Mouse (Mus musculus) erythroblast, adult 5-6 weeks (primary cell): ENCODE data around the gene Tfb1m. TPM values are rescaled to one million over a fixed set of nuclear protein-coding genes. Genes with fewer than 3 reads are reported as not detected.

ENCODE experiments used
- ATAC-seq: replicated peaks from 2 replicates; pipeline ENCODE4 v1.8.0; 2016; ENCODE audit warnings: moderate number of reproducible peaks, mild to moderate bottlenecking, moderate TSS enrichment, inconsistent platforms; ENCODE audit not compliant: poor library complexity, low FRiP score, severe bottlenecking
- total RNA-seq, 2 experiments: library from RNA; stranded (forward) in 1 of 2; stranded (reverse) in 1 of 2; fragments of 150-400 nt in 1 of 2; fragments of 200-764, 138-1000 nt in 1 of 2; gene quantifications; 2 replicates each; pipeline versions ENCODE4 v1.2.3 to v1.2.4; 2015 to 2017; ENCODE audit warnings: low replicate concordance in 2 of 2

The Tfb1m gene
- total RNA-seq, 2 experiments from 2014 or later = 2.1 to 9.0 TPM

- no peak for ATAC-seq
Observed at GRCm38 (mm10) chr17:3516406-3516805, 41.2 kb downstream of the Tfb1m start.

- no peak for ATAC-seq
Observed at GRCm38 (mm10) chr17:3515851-3516250, 41.7 kb downstream of the Tfb1m start.

GRCm38 (mm10) chr17:3514316-3514715 lies 43.3 kb downstream of the Tfb1m start:
- ATAC-seq = no peak

GRCm38 (mm10) chr17:3509841-3510240 lies 47.7 kb downstream of the Tfb1m start:
- ATAC-seq = peak; percentile 84

GRCm38 (mm10) chr17:3506508-3506907 lies 51.1 kb downstream of the Tfb1m start:
- no peak for ATAC-seq

GRCm38 (mm10) chr17:3505711-3506110 lies 51.9 kb downstream of the Tfb1m start:
- no peak for ATAC-seq

- ATAC-seq = no peak
Observed at GRCm38 (mm10) chr17:3500936-3501335, 56.6 kb downstream of the Tfb1m start.

GRCm38 (mm10) chr17:3500076-3500475 lies 57.5 kb downstream of the Tfb1m start:
- no peak for ATAC-seq

- ATAC-seq = no peak
Observed at GRCm38 (mm10) chr17:3499468-3499867, 58.1 kb downstream of the Tfb1m start.

GRCm38 (mm10) chr17:3498580-3498979 lies 59.0 kb downstream of the Tfb1m start:
- ATAC-seq = no peak

- ATAC-seq = no peak
Observed at GRCm38 (mm10) chr17:3498086-3498485, 59.5 kb downstream of the Tfb1m start.

- ATAC-seq = no peak
Observed at GRCm38 (mm10) chr17:3496080-3496479, 61.5 kb downstream of the Tfb1m start.

GRCm38 (mm10) chr17:3495576-3495975 lies 62.0 kb downstream of the Tfb1m start:
- ATAC-seq = no peak

- no peak for ATAC-seq
Observed at GRCm38 (mm10) chr17:3491667-3492066, 65.9 kb downstream of the Tfb1m start.

GRCm38 (mm10) chr17:3491065-3491464 lies 66.5 kb downstream of the Tfb1m start:
- no peak for ATAC-seq

GRCm38 (mm10) chr17:3490216-3490895 lies 67.2 kb downstream of the Tfb1m start:
- no peak for ATAC-seq

GRCm38 (mm10) chr17:3487721-3488601 lies 69.6 kb downstream of the Tfb1m start:
- no peak for ATAC-seq

- ATAC-seq = no peak
Observed at GRCm38 (mm10) chr17:3487211-3487610, 70.4 kb downstream of the Tfb1m start.

- no peak for ATAC-seq
Observed at GRCm38 (mm10) chr17:3485851-3486250, 71.7 kb downstream of the Tfb1m start.

- no peak for ATAC-seq
Observed at GRCm38 (mm10) chr17:3483091-3483490, 74.5 kb downstream of the Tfb1m start.
